ENCODE assay signal across 8 mouse cellular contexts in genomic region chr11:70646259-70646555, GRCm38 (mm10). TPM values are rescaled to one million over a fixed set of nuclear protein-coding genes. Genes with fewer than 3 reads are reported as not detected.
DNase-seq lines count a peak whose midpoint lies in the region; ATAC-seq and TF ChIP-seq lines count a peak whose summit lies in the region.

No protein-coding gene starts in this region.

- peak overlapping the region; percentile 93 for H3K4me3 ChIP-seq in liver, adult 2 months (ENCODE audit: insufficient read depth, low read depth, low read length)
- H3K4me3 ChIP-seq in embryonic facial prominence, embryonic 10.5 days, result peak overlapping the region; percentile 84
- H3K4me3 ChIP-seq in midbrain, embryonic 12.5 days, result peak overlapping the region; percentile 68

- no peak for TF ChIP-seq CTCF in liver, adult 2 months (IDR thresholded peaks at IDR 0.05; ENCODE audit: low read depth, low read length)

- H3K4me2 ChIP-seq in midbrain, embryonic 12.5 days (replicated peaks), result peak overlapping the region; percentile 84

- H3K9me3 ChIP-seq in embryonic facial prominence, embryonic 10.5 days, result no peaks in the 10 kb centered on the region
- no peaks in the 10 kb centered on the region for H3K9me3 ChIP-seq in midbrain, embryonic 12.5 days

- DNase-seq in liver, adult 2 months (ENCODE audit: extremely low read depth, low read depth, low spot score), result no peak
- DNase-seq in liver, result no peak
- no peak for DNase-seq in embryonic facial prominence, embryonic 10.5 days (ENCODE audit: low spot score)
- DNase-seq in kidney, adult 11 months, result peak; percentile 71
- no peak for DNase-seq in right cerebral cortex, postnatal 25 days

- no peak for TF ChIP-seq POLR2A in liver, adult 2 months (IDR thresholded peaks at IDR 0.05; ENCODE audit: extremely low read depth, insufficient read depth, low read length)

- ATAC-seq in midbrain, embryonic 12.5 days (ENCODE audit: low FRiP score, low read depth), result 0 out of 2 replicates have a peak, but pooled peaks have one; percentile 4
- ATAC-seq in monocyte, adult 5-6 weeks (replicated peaks; ENCODE audit: insufficient number of reproducible peaks, low FRiP score, low TSS enrichment, poor library complexity, severe bottlenecking), result no peak
- no peak for ATAC-seq in erythroid progenitor cell, adult 5-6 weeks (replicated peaks; ENCODE audit: low FRiP score, poor library complexity, severe bottlenecking)

- peaks cover 17% of the 10 kb centered on the region; the same call in 1 of the 2 replicates for H3K79me2 ChIP-seq in liver, adult 2 months (ENCODE audit: control insufficient read depth, insufficient read depth, low read length)

- peaks cover 18% of the 10 kb centered on the region for H3K4me1 ChIP-seq in liver, adult 2 months (ENCODE audit: control insufficient read depth, insufficient read depth, low read length)
- peaks cover 51% of the 10 kb centered on the region for H3K4me1 ChIP-seq in embryonic facial prominence, embryonic 10.5 days
- H3K4me1 ChIP-seq in midbrain, embryonic 12.5 days, result peaks cover 39% of the 10 kb centered on the region

- 13% methylated on average over 3 of the region's 3 CpGs for WGBS in liver, adult 2 months
- 29% methylated on average over 3 of the region's 3 CpGs for WGBS in embryonic facial prominence, embryonic 10.5 days
- 27% methylated on average over 3 of the region's 3 CpGs for WGBS in midbrain, embryonic 12.5 days

- peak overlapping the region; percentile 93 for H3K27ac ChIP-seq in liver, adult 2 months (replicated peaks; ENCODE audit: insufficient read depth, low read depth, low read length)
- H3K27ac ChIP-seq in embryonic facial prominence, embryonic 10.5 days (replicated peaks), result peak overlapping the region; percentile 93
- H3K27ac ChIP-seq in midbrain, embryonic 12.5 days (replicated peaks), result peak overlapping the region; percentile 88

- H3K27me3 ChIP-seq in liver, adult 2 months (ENCODE audit: control insufficient read depth, insufficient read depth, low read length), result no peaks in the 10 kb centered on the region
- H3K27me3 ChIP-seq in embryonic facial prominence, embryonic 10.5 days (replicated peaks; ENCODE audit: low read depth, poor library complexity, severe bottlenecking), result no peaks in the 10 kb centered on the region
- no peaks in the 10 kb centered on the region for H3K27me3 ChIP-seq in midbrain, embryonic 12.5 days

- peaks cover 20% of the 10 kb centered on the region for H3K36me3 ChIP-seq in liver, adult 2 months (ENCODE audit: control insufficient read depth, insufficient read depth, low read length)
- H3K36me3 ChIP-seq in embryonic facial prominence, embryonic 10.5 days (replicated peaks), result peaks cover 65% of the 10 kb centered on the region
- peaks cover 47% of the 10 kb centered on the region for H3K36me3 ChIP-seq in midbrain, embryonic 12.5 days

- H3K9ac ChIP-seq in liver, adult 2 months (ENCODE audit: low read depth, low read length), result peak overlapping the region; percentile 98
- H3K9ac ChIP-seq in midbrain, embryonic 12.5 days (replicated peaks), result peak overlapping the region; percentile 86

RNA-seq across cellular contexts. Expression of gene Rnf167, which starts 0.8 kb away (rescaled TPM):
- 34.3 and 37.7 TPM in 2 replicates for total RNA-seq in liver, adult 2 months (2014; rRNA removed)
- polyA plus RNA-seq in liver, adult 2 months (2012; rRNA removed), result 68.4 and 75.4 TPM in 2 replicates
- polyA plus RNA-seq in embryonic facial prominence, embryonic 10.5 days (2016; fragmentation: Nextera tagmentation; extraction: Ambion mirVana), result 89.7 and 91.9 TPM in 2 replicates
- 96.6 and 101 TPM in 2 replicates for polyA plus RNA-seq in midbrain, embryonic 12.5 days (2016; fragmentation: Nextera tagmentation; extraction: Ambion mirVana)
- total RNA-seq in monocyte, adult 5-6 weeks (2017), result 89.4 to 129 TPM (median 90.9 TPM) in 3 replicates
- total RNA-seq in erythroid progenitor cell, adult 5-6 weeks (2015; ENCODE audit: low replicate concordance), result 134 and 213 TPM in 2 replicates
- 115 and 117 TPM in 2 replicates for total RNA-seq in erythroid progenitor cell, adult 5-6 weeks (2017; ENCODE audit: low replicate concordance)

RNA-seq across cellular contexts. Expression of gene Slc25a11, which starts 1.1 kb away (rescaled TPM):
- 108 and 109 TPM in 2 replicates for total RNA-seq in liver, adult 2 months (2014; rRNA removed)
- polyA plus RNA-seq in liver, adult 2 months (2012; rRNA removed), result 113 and 118 TPM in 2 replicates
- 135 and 137 TPM in 2 replicates for polyA plus RNA-seq in embryonic facial prominence, embryonic 10.5 days (2016; fragmentation: Nextera tagmentation; extraction: Ambion mirVana)
- polyA plus RNA-seq in midbrain, embryonic 12.5 days (2016; fragmentation: Nextera tagmentation; extraction: Ambion mirVana), result 138 and 149 TPM in 2 replicates
- 41.1 to 62.6 TPM (median 43.5 TPM) in 3 replicates for total RNA-seq in monocyte, adult 5-6 weeks (2017)
- total RNA-seq in erythroid progenitor cell, adult 5-6 weeks (2015; ENCODE audit: low replicate concordance), result 24.9 and 26.0 TPM in 2 replicates
- total RNA-seq in erythroid progenitor cell, adult 5-6 weeks (2017; ENCODE audit: low replicate concordance), result 21.9 and 23.6 TPM in 2 replicates

RNA-seq across cellular contexts. Expression of gene Gp1ba, which starts 7.3 kb away (rescaled TPM):
- total RNA-seq in liver, adult 2 months (2014; rRNA removed), result 0.07 TPM in 1 of 2 replicates, not detected in the other
- 0.09 TPM in 1 of 2 replicates, not detected in the other for polyA plus RNA-seq in liver, adult 2 months (2012; rRNA removed)
- polyA plus RNA-seq in embryonic facial prominence, embryonic 10.5 days (2016; fragmentation: Nextera tagmentation; extraction: Ambion mirVana), result 0.26 and 0.76 TPM in 2 replicates
- 0.35 and 0.37 TPM in 2 replicates for polyA plus RNA-seq in midbrain, embryonic 12.5 days (2016; fragmentation: Nextera tagmentation; extraction: Ambion mirVana)
- 0.57 to 3.3 TPM in 2 of 3 replicates, not detected in the other for total RNA-seq in monocyte, adult 5-6 weeks (2017)
- total RNA-seq in erythroid progenitor cell, adult 5-6 weeks (2015; ENCODE audit: low replicate concordance), result 2.5 and 8.0 TPM in 2 replicates
- 1.1 TPM in 1 of 2 replicates, not detected in the other for total RNA-seq in erythroid progenitor cell, adult 5-6 weeks (2017; ENCODE audit: low replicate concordance)

RNA-seq across cellular contexts. Expression of gene Pfn1, which starts 8.2 kb away (rescaled TPM):
- total RNA-seq in liver, adult 2 months (2014; rRNA removed), result 132 and 210 TPM in 2 replicates
- 583 and 713 TPM in 2 replicates for polyA plus RNA-seq in liver, adult 2 months (2012; rRNA removed)
- polyA plus RNA-seq in embryonic facial prominence, embryonic 10.5 days (2016; fragmentation: Nextera tagmentation; extraction: Ambion mirVana), result 2,153 and 2,165 TPM in 2 replicates
- polyA plus RNA-seq in midbrain, embryonic 12.5 days (2016; fragmentation: Nextera tagmentation; extraction: Ambion mirVana), result 1,047 and 1,099 TPM in 2 replicates
- 527 to 871 TPM (median 568 TPM) in 3 replicates for total RNA-seq in monocyte, adult 5-6 weeks (2017)
- 529 and 614 TPM in 2 replicates for total RNA-seq in erythroid progenitor cell, adult 5-6 weeks (2015; ENCODE audit: low replicate concordance)
- total RNA-seq in erythroid progenitor cell, adult 5-6 weeks (2017; ENCODE audit: low replicate concordance), result 132 and 200 TPM in 2 replicates

RNA-seq across cellular contexts. Expression of gene Eno3, which starts 10.8 kb away (rescaled TPM):
- 3.0 and 3.3 TPM in 2 replicates for total RNA-seq in liver, adult 2 months (2014; rRNA removed)
- polyA plus RNA-seq in liver, adult 2 months (2012; rRNA removed), result 4.0 and 4.5 TPM in 2 replicates
- polyA plus RNA-seq in embryonic facial prominence, embryonic 10.5 days (2016; fragmentation: Nextera tagmentation; extraction: Ambion mirVana), result 72.9 and 88.4 TPM in 2 replicates
- polyA plus RNA-seq in midbrain, embryonic 12.5 days (2016; fragmentation: Nextera tagmentation; extraction: Ambion mirVana), result 12.0 and 12.7 TPM in 2 replicates
- total RNA-seq in monocyte, adult 5-6 weeks (2017), result 236 to 452 TPM (median 414 TPM) in 3 replicates
- 5.4 and 14.8 TPM in 2 replicates for total RNA-seq in erythroid progenitor cell, adult 5-6 weeks (2015; ENCODE audit: low replicate concordance)
- 2.3 and 11.0 TPM in 2 replicates for total RNA-seq in erythroid progenitor cell, adult 5-6 weeks (2017; ENCODE audit: low replicate concordance)
